Mouse (Mus musculus): Measurements from ENCODE around the gene Plcd3.

GRCm38 (mm10) chr11:103035007-103035406 lies 66.5 kb downstream of the Plcd3 start:
- TF ChIP-seq POLR2A (IDR thresholded peaks at IDR 0.05; ENCODE audit: insufficient read length, low read depth) (no peak), CEBPB (IDR thresholded peaks at IDR 0.05; ENCODE audit: insufficient read depth, poor library complexity, severe bottlenecking) (no peak), USF1 (IDR thresholded peaks at IDR 0.05; ENCODE audit: low read depth) (no peak), MAX (IDR thresholded peaks at IDR 0.05; ENCODE audit: low read depth) (no peak)

Data from myocyte (in vitro differentiated cells).